Mouse (Mus musculus): ENCODE results near the gene Pla2g1b. TPM values are rescaled to one million over a fixed set of nuclear protein-coding genes. Genes with fewer than 3 reads are reported as not detected.

The Pla2g1b gene
- polyA plus RNA-seq, 1 experiment from 2014 or later = 0.97 TPM

GRCm38 (mm10) chr5:115520325-115520869, 54.3 kb downstream of the Pla2g1b start:
- Histone ChIP-seq H3K27me3 (ENCODE audit: insufficient read depth, low read length) (no peaks in the 10 kb centered on the region), H3K4me3 (replicated peaks; ENCODE audit: low read depth, low read length) (no peak overlapping the region), H3K9ac (ENCODE audit: low read depth, low read length) (0 out of 2 replicates have a peak overlapping the region, but pooled peaks have one; percentile 27), H3K27ac (peak overlapping the region; percentile 78), H3K9me3 (replicated peaks; ENCODE audit: low read length) (no peaks in the 10 kb centered on the region), H3K4me1 (replicated peaks; ENCODE audit: insufficient read depth, low read length) (peaks cover 48% of the 10 kb centered on the region), H3K4me2 (ENCODE audit: low read length) (peak overlapping the region; percentile 1; the same call in 1 of the 2 replicates), H3K36me3 (ENCODE audit: insufficient read depth, low read length) (0 out of 2 replicates have a peak, but pooled peaks cover 4% of the 10 kb centered on the region)
- 51% methylated on average over 21 of the region's 21 CpGs for WGBS
- DNase-seq (ENCODE audit: low spot score) (no peak), ATAC-seq (replicated peaks; ENCODE audit: low FRiP score, low read depth) (no peak)
- no peak for TF ChIP-seq CTCF (IDR thresholded peaks at IDR 0.05; ENCODE audit: low read depth)

DNA sequence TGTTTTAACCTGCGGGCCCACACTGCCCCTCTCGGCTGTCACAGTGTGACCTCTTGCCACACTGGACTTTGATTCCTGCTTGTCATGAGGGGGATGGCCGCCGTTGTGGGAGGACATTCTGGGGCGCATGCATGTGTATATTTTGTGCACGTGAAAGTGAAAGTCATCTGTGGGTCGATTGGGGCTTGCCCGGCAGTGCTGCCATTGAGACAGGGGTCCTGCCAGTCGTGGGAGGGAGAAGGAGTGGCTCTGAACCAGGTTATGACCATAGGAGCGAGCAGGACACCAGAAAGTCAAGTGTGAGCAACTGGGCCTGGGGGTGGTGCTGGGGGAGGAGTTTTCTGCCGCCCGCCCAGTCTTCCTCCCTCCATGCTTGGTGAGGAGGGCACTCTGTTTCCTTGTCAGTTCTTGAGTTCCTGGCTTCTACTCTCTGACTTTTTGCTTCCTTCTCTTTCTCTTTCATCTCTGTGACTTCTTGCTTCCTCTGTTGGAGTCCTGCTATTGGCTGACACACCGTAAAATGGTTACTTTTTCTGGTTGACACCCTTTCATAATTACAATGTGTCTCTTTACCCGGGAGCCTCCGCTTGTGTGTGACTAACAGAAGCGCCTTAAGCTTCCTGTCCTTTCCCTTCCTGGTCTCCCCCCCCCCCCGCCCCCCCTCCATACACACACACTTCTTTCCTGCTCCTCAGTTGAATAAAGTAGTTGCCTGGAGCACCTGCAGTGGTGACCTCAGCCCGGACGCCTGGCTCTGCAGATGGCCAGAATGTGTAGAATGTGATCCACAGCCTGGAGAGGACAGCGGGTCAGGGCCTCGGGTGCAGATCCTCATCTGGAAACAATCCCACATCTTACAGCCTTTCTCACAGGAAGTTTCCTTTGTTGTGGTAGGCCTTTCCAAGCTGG, 55.7 kb downstream of the Pla2g1b start:
- H3K4me1 ChIP-seq (replicated peaks; ENCODE audit: insufficient read depth, low read length) = peaks cover 60% of the 10 kb centered on the region
- peak overlapping the region; percentile 23; the same call in 1 of the 2 replicates for H3K4me2 ChIP-seq (ENCODE audit: low read length)
- WGBS = 27% methylated on average over 21 of the region's 21 CpGs
- 0 out of 2 replicates have a peak, but pooled peaks cover 3% of the 10 kb centered on the region for H3K36me3 ChIP-seq (ENCODE audit: insufficient read depth, low read length)
- H3K9ac ChIP-seq (ENCODE audit: low read depth, low read length) = no peak overlapping the region
- peak; percentile 27; the same call in 1 of the 2 replicates for ATAC-seq (replicated peaks; ENCODE audit: low FRiP score, low read depth)
- H3K9me3 ChIP-seq (replicated peaks; ENCODE audit: low read length) = no peaks in the 10 kb centered on the region
- H3K27me3 ChIP-seq (ENCODE audit: insufficient read depth, low read length) = no peaks in the 10 kb centered on the region
- no peak for DNase-seq (ENCODE audit: low spot score)
- H3K4me3 ChIP-seq (replicated peaks; ENCODE audit: low read depth, low read length) = no peak overlapping the region
- H3K27ac ChIP-seq = peak overlapping the region; percentile 78
- TF ChIP-seq CTCF (IDR thresholded peaks at IDR 0.05; ENCODE audit: low read depth) = no peak

DNA sequence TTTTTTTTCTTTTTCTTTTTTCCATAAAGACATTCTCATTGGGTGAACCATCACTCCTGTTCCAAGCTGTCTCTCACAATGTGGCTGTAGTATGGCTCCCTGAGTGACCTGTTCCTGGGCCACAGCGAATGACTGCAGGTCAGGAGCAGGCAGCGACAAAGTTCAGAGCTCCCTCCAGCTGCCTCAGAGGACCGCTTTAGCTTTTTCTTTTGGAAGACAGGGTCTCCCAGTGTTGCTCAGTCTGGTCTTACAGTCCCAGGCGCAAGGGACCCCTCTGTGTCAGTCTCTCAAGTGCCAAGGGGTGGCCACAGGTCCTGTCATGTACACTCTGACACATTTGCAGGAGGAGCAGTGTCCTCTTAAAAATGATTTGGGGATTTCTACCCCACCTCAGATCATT, 56.5 kb downstream of the Pla2g1b start:
- Histone ChIP-seq H3K9me3 (replicated peaks; ENCODE audit: low read length) (no peaks in the 10 kb centered on the region), H3K27ac (peak overlapping the region; percentile 78), H3K4me2 (ENCODE audit: low read length) (no peak overlapping the region), H3K27me3 (ENCODE audit: insufficient read depth, low read length) (no peaks in the 10 kb centered on the region), H3K9ac (ENCODE audit: low read depth, low read length) (no peak overlapping the region), H3K4me1 (replicated peaks; ENCODE audit: insufficient read depth, low read length) (peaks cover 60% of the 10 kb centered on the region), H3K4me3 (replicated peaks; ENCODE audit: low read depth, low read length) (no peak overlapping the region), H3K36me3 (ENCODE audit: insufficient read depth, low read length) (0 out of 2 replicates have a peak, but pooled peaks cover 3% of the 10 kb centered on the region)
- DNase-seq (ENCODE audit: low spot score) = no peak
- no peak for TF ChIP-seq CTCF (IDR thresholded peaks at IDR 0.05; ENCODE audit: low read depth)
- no peak for ATAC-seq (replicated peaks; ENCODE audit: low FRiP score, low read depth)
- 72% methylated on average over 4 of the region's 4 CpGs for WGBS

DNA sequence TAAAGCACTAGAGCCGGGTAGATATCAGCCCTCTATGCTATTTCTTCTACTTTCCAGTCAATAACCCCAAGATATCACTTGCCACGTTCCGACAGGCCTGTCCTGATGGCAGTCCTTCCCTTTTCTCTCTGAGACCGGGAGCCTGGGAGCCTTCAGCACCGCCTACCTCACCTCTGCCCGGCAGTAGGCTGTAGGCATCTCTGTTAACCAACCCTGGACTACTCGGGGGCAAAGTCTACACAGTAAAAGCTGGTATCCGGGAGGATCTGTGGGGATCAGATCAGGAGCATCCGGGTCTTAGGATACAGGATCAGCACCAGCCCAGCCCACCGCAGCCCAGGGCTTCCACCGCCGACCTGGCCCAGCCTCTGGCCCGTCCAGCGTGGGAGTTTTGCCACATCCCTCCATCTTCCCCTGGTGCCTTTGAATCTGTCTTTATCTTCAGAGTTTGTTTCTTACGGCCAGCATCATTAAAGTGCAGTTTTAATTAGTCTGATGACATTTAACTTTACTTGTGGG, 57.0 kb downstream of the Pla2g1b start:
- WGBS = 64% methylated on average over 15 of the region's 15 CpGs
- ATAC-seq (replicated peaks; ENCODE audit: low FRiP score, low read depth) (peak; percentile 37; the same call in 1 of the 2 replicates), DNase-seq (ENCODE audit: low spot score) (no peak)
- no peak overlapping the region for H3K4me3 ChIP-seq (replicated peaks; ENCODE audit: low read depth, low read length)
- TF ChIP-seq CTCF (IDR thresholded peaks at IDR 0.05; ENCODE audit: low read depth) = no peak
- no peak overlapping the region for H3K4me2 ChIP-seq (ENCODE audit: low read length)
- peak overlapping the region; percentile 78 for H3K27ac ChIP-seq
- 0 out of 2 replicates have a peak, but pooled peaks cover 3% of the 10 kb centered on the region for H3K36me3 ChIP-seq (ENCODE audit: insufficient read depth, low read length)
- H3K9me3 ChIP-seq (replicated peaks; ENCODE audit: low read length) = no peaks in the 10 kb centered on the region
- H3K4me1 ChIP-seq (replicated peaks; ENCODE audit: insufficient read depth, low read length) = peaks cover 60% of the 10 kb centered on the region
- no peaks in the 10 kb centered on the region for H3K27me3 ChIP-seq (ENCODE audit: insufficient read depth, low read length)
- no peak overlapping the region for H3K9ac ChIP-seq (ENCODE audit: low read depth, low read length)

- Histone ChIP-seq H3K4me1 (replicated peaks; ENCODE audit: insufficient read depth, low read length) (peaks cover 64% of the 10 kb centered on the region), H3K27ac (peak overlapping the region; percentile 78), H3K9ac (ENCODE audit: low read depth, low read length) (no peak overlapping the region), H3K4me2 (ENCODE audit: low read length) (peak overlapping the region; percentile 21), H3K36me3 (ENCODE audit: insufficient read depth, low read length) (0 out of 2 replicates have a peak, but pooled peaks cover 3% of the 10 kb centered on the region), H3K4me3 (replicated peaks; ENCODE audit: low read depth, low read length) (no peak overlapping the region), H3K9me3 (replicated peaks; ENCODE audit: low read length) (no peaks in the 10 kb centered on the region), H3K27me3 (ENCODE audit: insufficient read depth, low read length) (no peaks in the 10 kb centered on the region)
- ATAC-seq (replicated peaks; ENCODE audit: low FRiP score, low read depth) (peak; percentile 78), DNase-seq (ENCODE audit: low spot score) (peak; percentile 83)
- 10% methylated on average over 15 of the region's 15 CpGs for WGBS
- peak; percentile 60 for TF ChIP-seq CTCF (IDR thresholded peaks at IDR 0.05; ENCODE audit: low read depth)
Observed at GRCm38 (mm10) chr5:115523971-115524370, 57.9 kb downstream of the Pla2g1b start.

Other genes with a start within 250 kb of the Pla2g1b start
- 160 and 161 TPM in 2 replicates for gene Pop5, start 230.4 kb upstream of the Pla2g1b start, polyA plus RNA-seq (2015; fragmentation: Nextera tagmentation; extraction: Ambion mirVana)
- 120 and 124 TPM in 2 replicates for gene Rnf10, start 193.4 kb upstream of the Pla2g1b start, polyA plus RNA-seq (2015; fragmentation: Nextera tagmentation; extraction: Ambion mirVana)
- 44.7 and 46.6 TPM in 2 replicates for gene Coq5, start 186.6 kb upstream of the Pla2g1b start, polyA plus RNA-seq (2015; fragmentation: Nextera tagmentation; extraction: Ambion mirVana)
- 1,395 and 1,475 TPM in 2 replicates for gene Dynll1, start 165.3 kb upstream of the Pla2g1b start, polyA plus RNA-seq (2015; fragmentation: Nextera tagmentation; extraction: Ambion mirVana)
- 234 and 251 TPM in 2 replicates for gene Srsf9, start 139.1 kb upstream of the Pla2g1b start, polyA plus RNA-seq (2015; fragmentation: Nextera tagmentation; extraction: Ambion mirVana)
- 19.8 and 20.8 TPM in 2 replicates for gene Gatc, start 125.1 kb upstream of the Pla2g1b start, polyA plus RNA-seq (2015; fragmentation: Nextera tagmentation; extraction: Ambion mirVana)
- gene Triap1, start 125.0 kb upstream of the Pla2g1b start, polyA plus RNA-seq (2015; fragmentation: Nextera tagmentation; extraction: Ambion mirVana) = 58.7 and 59.0 TPM in 2 replicates
- gene Cox6a1, start 117.3 kb upstream of the Pla2g1b start, polyA plus RNA-seq (2015; fragmentation: Nextera tagmentation; extraction: Ambion mirVana) = 1,591 and 1,635 TPM in 2 replicates
- 12.4 and 13.3 TPM in 2 replicates for gene Msi1, start 36.7 kb upstream of the Pla2g1b start, polyA plus RNA-seq (2015; fragmentation: Nextera tagmentation; extraction: Ambion mirVana)
- gene Sirt4, start 18.5 kb downstream of the Pla2g1b start, polyA plus RNA-seq (2015; fragmentation: Nextera tagmentation; extraction: Ambion mirVana) = 19.6 and 20.2 TPM in 2 replicates
- 48.3 and 53.1 TPM in 2 replicates for gene Pxn, start 40.4 kb downstream of the Pla2g1b start, polyA plus RNA-seq (2015; fragmentation: Nextera tagmentation; extraction: Ambion mirVana)
- gene Rplp0, start 93.2 kb downstream of the Pla2g1b start, polyA plus RNA-seq (2015; fragmentation: Nextera tagmentation; extraction: Ambion mirVana) = 1,459 and 1,525 TPM in 2 replicates
- gene Gcn1l1, start 99.0 kb downstream of the Pla2g1b start, polyA plus RNA-seq (2015; fragmentation: Nextera tagmentation; extraction: Ambion mirVana) = 20.7 and 24.5 TPM in 2 replicates
- gene Rab35, start 165.6 kb downstream of the Pla2g1b start, polyA plus RNA-seq (2015; fragmentation: Nextera tagmentation; extraction: Ambion mirVana) = 17.2 and 18.5 TPM in 2 replicates